Mouse (Mus musculus): Measurements from ENCODE around the gene Tcf7l2.
A peak's percentile ranks its signal among the peaks of the same experiment; 100 is the strongest.

Gene Tcf7l2

DNA sequence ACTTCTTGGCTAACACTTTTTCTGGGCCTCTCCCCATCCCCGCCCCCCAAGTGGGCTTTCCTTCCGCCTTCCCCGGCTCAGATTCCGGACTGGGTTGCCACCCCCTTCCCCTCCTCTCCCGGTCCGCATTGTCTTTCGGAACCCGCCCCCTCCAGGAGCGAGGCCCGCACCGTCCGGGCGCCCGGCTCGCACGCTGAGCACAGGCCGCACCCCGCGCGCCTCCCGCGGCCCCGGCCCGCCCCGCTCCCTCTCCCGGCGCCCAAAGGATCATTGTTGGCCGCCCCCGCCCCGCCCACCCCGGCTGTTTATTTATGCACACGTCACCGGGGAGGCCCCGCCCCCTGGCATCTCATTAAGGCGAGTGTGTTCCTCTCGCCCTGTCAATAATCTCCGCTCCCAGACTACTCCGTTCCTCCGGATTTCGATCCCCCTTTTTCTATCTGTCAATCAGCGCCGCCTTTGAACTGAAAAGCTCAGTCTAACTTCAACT is at the start of gene Tcf7l2:
TSS of gene Tcf7l2 (plus strand) at position 382 of the 490 bp plus-strand sequence.
- DNase-seq (ENCODE audit: low spot score in 2 of 2): peak; percentile 20 to 66

DNA sequence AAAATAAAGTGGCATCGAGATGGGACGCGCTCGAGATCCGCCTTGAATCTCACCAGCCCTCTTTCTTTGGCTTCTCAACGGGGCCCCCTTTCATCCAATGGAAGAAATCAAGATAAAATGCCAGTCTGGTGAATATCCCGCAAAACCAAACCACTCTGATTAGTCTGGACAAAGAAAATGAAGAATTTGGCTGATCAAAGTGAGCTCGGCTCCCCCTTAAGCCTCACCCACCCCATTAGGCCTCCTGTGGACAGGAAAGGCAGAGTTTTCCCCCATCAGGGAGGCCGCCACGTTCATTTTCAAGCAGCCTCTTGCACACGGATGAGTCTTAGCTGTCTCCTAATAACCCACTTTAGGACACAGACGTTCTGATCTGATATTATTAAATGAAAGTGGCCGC is 47.0 kb upstream of the Tcf7l2 start:
- no peak for DNase-seq (ENCODE audit: low spot score in 2 of 2)

DNA sequence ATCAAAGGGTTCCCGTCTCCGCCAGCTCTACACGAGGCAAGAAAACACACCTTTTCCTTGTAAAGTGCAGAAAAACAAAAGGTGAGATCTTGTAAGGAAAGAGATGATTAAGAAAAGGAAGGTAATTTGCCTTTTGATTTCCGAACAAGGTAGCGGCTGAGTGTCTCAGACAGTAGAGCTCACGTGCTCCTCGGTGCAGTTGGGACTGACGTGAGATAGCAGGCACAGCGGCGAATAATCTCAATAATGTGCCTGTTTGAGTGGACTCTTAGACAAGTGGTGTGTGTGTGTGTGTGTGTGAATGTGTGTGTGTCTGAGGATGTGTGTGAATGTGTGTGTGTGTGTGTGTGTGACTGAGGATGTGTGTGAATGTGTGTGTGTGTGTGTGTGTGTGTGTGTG is 46.2 kb upstream of the Tcf7l2 start:
- no peak for DNase-seq (ENCODE audit: low spot score in 2 of 2)

GRCm38 (mm10) chr19:55698892-55699291 is 42.7 kb upstream of the Tcf7l2 start:
- no peak for DNase-seq (ENCODE audit: low spot score in 2 of 2)

DNA sequence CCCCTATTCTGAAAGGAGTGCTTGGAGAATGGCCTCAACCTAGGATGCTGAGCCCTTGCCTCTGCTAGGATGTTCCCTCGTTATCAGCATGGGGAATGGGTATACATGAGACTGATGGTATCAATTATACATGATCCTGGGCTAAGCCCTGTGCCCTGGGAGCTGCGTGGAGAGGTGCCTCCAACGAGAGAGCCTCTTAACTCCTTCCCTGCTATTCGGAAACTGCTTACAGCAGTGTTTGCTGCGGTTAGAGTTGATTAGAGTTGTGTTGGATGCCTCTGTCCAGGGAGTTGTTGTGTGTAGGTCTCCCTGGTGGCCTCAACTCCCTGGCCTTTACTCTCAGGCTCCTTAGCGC is 41.4 kb upstream of the Tcf7l2 start:
- no peak for DNase-seq (ENCODE audit: low spot score in 2 of 2)

DNA sequence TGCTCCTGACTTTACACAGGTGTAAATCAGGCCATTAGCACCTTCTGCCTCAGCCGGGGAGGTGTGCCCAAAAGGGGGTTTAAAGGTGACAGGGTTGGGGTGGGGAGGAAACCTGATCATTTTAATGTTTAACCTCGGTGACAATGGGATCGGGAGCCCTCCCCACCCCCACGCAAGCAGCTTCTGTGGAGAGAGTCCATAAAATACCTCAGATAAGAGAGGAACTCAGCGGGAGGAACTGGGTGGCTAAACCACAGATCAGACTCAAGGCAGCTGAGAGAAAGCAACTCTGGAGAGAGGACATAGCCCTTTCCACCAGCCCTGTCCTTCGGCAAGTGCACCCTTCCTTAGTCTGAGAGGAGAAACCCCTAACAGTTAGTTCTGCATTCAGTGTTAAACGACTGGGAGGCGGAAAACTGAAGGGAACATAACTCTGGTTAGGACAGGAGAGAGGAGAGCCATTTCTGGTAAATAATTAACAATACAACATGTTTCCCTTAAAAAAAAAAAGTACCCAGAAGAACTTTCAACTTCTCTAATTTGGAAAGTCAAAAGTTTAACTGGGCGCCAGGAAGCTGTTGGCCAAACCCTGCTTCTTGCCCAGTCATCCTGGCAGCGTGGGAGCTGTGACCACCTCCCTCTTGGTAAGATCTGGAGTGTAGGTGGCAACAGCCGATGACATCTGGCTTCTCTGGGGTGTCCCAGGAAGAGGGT is 40.9 kb upstream of the Tcf7l2 start:
- DNase-seq (ENCODE audit: low spot score in 2 of 2): no peak

GRCm38 (mm10) chr19:55701283-55701633 is 40.4 kb upstream of the Tcf7l2 start:
- DNase-seq (ENCODE audit: low spot score in 2 of 2): no peak

- DNase-seq (ENCODE audit: low spot score in 2 of 2): no peak
Observed at GRCm38 (mm10) chr19:55702081-55702480, 39.5 kb upstream of the Tcf7l2 start.

DNA sequence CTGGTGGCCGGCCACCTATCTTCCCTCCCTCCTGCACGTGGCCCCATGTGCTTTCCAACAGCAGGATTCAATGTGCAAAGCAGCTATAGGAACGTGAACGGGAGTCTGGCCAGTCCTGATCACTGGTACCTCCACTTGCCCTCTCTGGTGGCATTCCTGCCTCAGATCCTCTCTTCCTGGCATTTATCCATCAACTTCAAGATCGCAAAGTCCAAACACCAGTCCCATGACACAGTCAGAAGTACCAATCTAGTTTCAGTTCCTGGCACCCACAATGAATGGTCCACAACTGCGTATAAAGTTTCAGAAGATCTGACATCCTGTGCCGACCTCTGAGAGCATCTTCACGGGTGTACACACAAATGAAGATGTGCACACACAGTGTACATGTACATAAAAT is 38.9 kb upstream of the Tcf7l2 start:
- no peak for DNase-seq (ENCODE audit: low spot score in 2 of 2)

- no peak for DNase-seq (ENCODE audit: low spot score in 2 of 2)
Observed at GRCm38 (mm10) chr19:55704071-55704470, 37.5 kb upstream of the Tcf7l2 start.

DNA sequence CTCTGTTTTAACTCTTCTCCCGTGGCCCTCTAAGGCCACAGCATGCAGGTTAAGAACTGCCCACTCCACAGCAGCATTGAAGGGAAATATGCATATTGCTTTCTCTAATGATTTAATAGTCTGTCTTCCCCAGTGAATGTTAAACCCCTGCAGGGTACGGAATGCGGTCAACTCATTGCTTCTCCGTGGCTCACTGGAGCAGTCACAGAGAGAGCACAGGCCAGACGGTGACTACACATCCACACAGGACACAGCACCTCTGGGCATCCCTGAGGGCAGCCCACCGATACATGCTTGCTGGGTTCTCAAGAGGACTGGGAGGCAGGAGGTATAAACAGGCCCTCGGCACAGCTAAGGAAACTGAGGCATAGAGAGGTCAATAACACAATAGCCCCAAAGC is 35.3 kb upstream of the Tcf7l2 start:
- DNase-seq (ENCODE audit: low spot score in 2 of 2): no peak

- no peak for DNase-seq (ENCODE audit: low spot score in 2 of 2)
Observed at GRCm38 (mm10) chr19:55706806-55707205, 34.8 kb upstream of the Tcf7l2 start.

DNA sequence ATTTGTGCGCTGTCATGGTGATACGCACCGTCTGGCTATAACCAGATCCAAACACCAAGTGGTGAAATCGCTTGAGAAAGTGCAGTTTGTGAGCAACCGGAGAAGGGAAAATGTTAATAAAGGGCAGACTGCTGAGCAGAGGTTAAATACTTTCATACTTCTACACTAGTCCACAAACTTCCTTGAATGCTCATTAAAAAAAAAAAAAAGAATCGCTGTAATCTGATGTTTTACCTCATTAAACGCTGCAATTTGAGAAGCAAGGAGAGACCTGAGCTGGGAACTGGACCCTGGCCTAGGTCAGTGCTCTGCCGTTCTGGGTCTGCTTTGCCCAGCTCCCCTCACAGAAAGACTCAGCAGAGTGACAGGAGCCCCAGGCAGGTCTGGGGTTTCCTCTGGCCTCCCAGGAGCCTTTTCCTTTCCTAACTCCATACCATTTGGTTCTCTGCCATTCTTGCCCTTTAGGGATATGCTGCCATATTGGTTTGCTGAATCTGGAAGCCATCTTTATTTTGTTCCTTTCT is 33.5 kb upstream of the Tcf7l2 start:
- no peak for DNase-seq (ENCODE audit: low spot score in 2 of 2)

- no peak for DNase-seq (ENCODE audit: low spot score in 2 of 2)
Observed at GRCm38 (mm10) chr19:55710841-55711240, 30.8 kb upstream of the Tcf7l2 start.

GRCm38 (mm10) chr19:55711701-55712100 is 29.9 kb upstream of the Tcf7l2 start:
- DNase-seq (ENCODE audit: low spot score in 2 of 2): no peak

DNA sequence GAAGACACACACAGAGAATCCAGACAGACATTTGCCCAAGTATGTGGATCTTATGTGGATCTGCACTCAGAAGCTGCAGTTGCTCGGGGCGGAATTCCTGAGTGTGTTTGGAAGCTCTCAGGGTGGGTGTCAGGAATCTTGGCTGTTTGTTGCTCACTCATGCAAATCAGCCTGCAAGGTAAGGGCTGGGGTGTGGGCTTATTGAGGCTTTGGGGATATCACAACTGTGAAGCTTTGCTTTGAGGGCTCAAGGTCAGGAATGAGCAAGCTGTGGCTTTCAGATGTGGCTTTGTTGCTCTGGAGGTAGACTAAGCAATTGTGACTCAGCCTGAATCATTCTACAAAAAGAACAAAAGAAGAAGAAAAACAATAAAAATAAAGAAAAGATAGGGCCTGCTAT is 28.9 kb upstream of the Tcf7l2 start:
- DNase-seq (ENCODE audit: low spot score in 2 of 2): no peak

- DNase-seq (ENCODE audit: low spot score in 2 of 2): no peak
Observed at GRCm38 (mm10) chr19:55714015-55714414, 27.6 kb upstream of the Tcf7l2 start.

DNA sequence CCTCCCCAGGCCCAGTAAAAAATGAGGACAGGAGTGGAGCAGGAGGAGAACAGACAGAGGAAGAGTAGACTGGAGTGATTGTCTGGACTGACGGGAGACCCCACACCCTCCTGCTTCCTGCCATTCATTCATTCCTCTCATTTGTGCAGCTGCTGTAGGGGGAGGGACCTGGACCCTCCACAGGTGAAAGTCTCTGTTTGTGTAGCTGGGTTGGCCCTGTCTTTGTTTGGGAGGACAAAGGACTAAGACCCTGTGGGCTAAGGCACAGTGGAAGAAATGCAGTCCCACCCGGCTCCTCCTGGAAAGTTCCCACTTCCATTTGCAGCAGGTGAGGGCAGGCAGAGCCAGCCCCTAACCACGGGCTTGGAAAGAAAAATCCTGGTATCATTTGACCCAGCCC is 27.0 kb upstream of the Tcf7l2 start:
- DNase-seq (ENCODE audit: low spot score in 2 of 2): no peak

DNA sequence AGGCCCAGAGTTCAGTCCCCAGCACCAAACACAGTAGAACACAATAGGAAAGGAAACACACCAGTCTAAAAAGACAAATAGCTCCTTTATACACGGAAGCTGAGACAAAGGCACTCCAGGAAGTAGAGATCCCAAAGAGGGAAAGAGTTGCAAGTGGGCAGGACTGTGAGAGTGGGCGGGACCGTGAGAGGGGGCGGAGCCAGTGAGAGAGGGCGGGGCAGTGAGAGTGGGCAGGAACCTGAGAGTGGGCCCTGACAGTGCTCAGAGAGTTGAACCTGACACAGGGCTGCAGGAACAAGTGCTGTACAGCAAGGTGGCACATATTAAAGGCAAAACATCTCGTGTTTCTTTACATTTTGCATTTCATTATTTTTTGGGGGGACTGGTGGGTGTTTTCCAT is 22.5 kb upstream of the Tcf7l2 start:
- no peak for DNase-seq (ENCODE audit: low spot score in 2 of 2)

GRCm38 (mm10) chr19:55719524-55720408 is 21.9 kb upstream of the Tcf7l2 start:
- DNase-seq (ENCODE audit: low spot score in 2 of 2): no peak

DNA sequence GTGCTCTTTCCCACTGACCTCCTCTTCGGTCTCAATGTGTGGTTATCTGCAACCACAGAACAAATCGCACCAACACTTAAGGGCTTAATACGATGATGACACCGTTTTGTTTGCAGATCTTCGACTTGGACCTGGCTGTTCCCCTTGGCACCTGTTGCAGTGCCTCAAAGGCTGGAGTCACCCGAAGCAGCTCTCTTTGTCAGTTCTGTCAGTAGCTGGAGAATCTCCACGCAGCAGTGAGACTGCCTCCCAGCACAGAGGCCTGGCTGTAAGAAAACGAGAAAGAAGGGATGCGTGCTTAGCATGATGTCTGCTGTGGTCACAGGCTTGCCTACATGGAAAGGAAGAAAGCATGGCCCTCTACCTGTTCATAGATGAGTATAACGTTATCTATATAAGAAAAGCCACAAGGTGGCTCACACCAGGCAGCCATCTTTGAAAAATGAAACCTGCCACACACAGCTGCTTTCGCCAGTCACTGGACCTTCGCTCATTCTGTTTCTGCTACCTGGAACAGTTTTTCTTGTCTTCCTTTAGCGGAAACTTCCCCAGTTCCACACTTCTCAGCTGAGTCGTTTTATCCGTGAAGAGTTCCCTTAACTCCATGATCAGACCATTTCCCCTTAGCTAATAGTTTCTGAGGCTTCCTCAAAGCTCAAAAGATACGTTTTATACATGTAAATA is 21.1 kb upstream of the Tcf7l2 start:
- no peak for DNase-seq (ENCODE audit: low spot score in 2 of 2)

DNA sequence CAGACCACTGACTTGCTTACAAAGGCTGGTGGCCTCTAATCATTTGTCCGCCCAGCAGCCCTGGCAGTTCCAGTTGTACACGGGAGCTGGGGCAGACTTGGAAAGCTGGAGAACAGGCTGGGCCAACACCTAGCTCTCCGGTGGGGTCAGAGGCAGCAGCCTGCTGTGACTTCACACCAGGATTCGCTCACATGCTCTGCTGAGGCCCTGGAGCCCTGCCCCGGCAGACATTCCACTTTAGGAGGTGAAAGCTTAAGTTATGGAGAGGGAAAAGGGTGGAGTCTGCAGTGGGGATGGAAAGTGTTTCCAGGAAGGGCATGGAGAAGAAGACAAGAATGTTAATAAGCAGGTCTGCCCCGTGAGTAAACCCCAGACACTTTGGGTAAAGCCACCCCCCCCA is 19.2 kb upstream of the Tcf7l2 start:
- DNase-seq (ENCODE audit: low spot score in 2 of 2): no peak
